Mouse (Mus musculus): ENCODE data around the gene Tenm2.

- TF ChIP-seq CTCF (IDR thresholded peaks at IDR 0.05; ENCODE audit: extremely low read depth, insufficient read length, insufficient replicate concordance, low read depth, low read length), result no peak
- TF ChIP-seq POLR2A (IDR thresholded peaks at IDR 0.05; ENCODE audit: low read depth, low read length), result no peak
Measured at GRCm38 (mm10) chr11:36990895-36991294, 244.9 kb downstream of the Tenm2 start.

Measured in small intestine, adult 2 months (tissue).